Mouse (Mus musculus) embryonic fibroblast, embryonic 13.5 days (primary cell): ENCODE results near the gene Pgpep1l.

Experiments used
- CTCF ChIP-seq: IDR thresholded peaks from 2 replicates; pipeline ENCODE4 v1.5.1; 2011; ENCODE audit warnings: mild to moderate bottlenecking, control low read depth, low read length, moderate library complexity, borderline replicate concordance; ENCODE audit not compliant: insufficient read depth
- POLR2A ChIP-seq: IDR thresholded peaks from 2 replicates; pipeline ENCODE4 v1.6.1; 2011; ENCODE audit warnings: low read depth, mild to moderate bottlenecking, control low read depth, low read length, moderate library complexity

GRCm38 (mm10) chr7:68221677-68222230 is 42.3 kb downstream of the Pgpep1l start:
- no peak for TF ChIP-seq CTCF
- no peak for TF ChIP-seq POLR2A
